Mouse (Mus musculus) urinary bladder, postnatal 14 days (tissue): ENCODE data around the gene Uchl4.
A peak's percentile ranks its signal among the peaks of the same experiment; 100 is the strongest.
"Not testable (repeated sequence)": the region's sequence is repeated elsewhere in the genome, so short reads cannot be mapped to it uniquely, and the experiment has no call there.

ENCODE experiments used
- DNase-seq: peaks from one replicate; pipeline ENCODE4 v3.0.0; 2021; ENCODE audit warnings: low spot score

The Uchl4 gene

DNA sequence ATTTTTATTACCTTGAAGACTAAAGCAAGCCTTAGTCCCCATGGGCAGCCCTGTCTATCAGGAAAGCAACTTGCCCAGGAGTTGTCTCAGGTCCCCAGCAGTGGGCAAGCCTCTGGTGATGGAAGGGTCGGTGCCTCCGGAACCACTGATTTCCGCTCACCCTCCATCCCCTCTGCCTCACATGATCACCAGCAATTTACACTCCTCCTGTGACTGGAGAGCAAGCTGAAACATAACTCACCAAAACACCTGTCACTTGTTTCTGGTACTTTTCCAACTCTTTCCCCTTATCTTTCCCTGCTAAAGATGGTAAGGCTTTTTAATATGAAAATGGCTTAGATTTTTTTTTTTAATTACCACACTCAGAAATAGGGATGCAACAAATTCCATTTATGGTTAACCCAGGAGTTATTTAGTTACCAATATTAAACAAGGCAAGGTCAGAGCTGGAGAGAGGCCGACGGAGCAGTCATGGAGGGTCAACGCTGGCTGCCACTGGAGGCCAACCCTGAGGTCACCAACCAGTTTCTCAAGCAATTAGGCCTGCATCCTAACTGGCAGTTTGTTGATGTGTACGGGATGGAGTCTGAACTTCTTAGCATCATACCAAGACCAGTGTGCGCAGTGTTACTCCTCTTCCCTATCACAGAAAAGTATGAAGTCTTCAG is at the start of gene Uchl4:
Gene Uchl4 (plus strand): TSS at position 434 of the 668 bp plus-strand sequence.
- DNase-seq: no peak

DNA sequence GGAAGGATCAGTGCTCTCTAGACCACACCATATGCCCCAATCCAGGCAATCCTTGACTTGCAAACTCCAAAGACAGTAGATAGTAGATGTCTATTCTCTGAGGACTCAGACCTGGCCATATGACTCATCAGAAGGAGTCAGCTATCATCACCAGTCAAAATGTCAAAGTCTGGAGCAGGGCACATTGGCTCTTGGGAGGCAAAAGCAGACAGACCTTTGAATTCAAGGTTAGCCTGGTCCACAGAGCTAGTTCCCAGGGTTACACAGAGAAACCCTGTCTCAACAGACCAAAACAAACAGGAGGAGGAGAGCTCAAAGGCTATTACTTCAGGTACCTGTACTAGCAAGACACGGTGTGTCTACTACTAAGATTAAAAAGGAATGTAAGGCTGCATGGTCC is 41.1 kb upstream of the Uchl4 start:
- DNase-seq: no peak

GRCm38 (mm10) chr9:64195554-64195953 is 39.4 kb upstream of the Uchl4 start:
- peak; percentile 11 for DNase-seq

- no peak for DNase-seq
Observed at GRCm38 (mm10) chr9:64197524-64197923, 37.5 kb upstream of the Uchl4 start.

DNA sequence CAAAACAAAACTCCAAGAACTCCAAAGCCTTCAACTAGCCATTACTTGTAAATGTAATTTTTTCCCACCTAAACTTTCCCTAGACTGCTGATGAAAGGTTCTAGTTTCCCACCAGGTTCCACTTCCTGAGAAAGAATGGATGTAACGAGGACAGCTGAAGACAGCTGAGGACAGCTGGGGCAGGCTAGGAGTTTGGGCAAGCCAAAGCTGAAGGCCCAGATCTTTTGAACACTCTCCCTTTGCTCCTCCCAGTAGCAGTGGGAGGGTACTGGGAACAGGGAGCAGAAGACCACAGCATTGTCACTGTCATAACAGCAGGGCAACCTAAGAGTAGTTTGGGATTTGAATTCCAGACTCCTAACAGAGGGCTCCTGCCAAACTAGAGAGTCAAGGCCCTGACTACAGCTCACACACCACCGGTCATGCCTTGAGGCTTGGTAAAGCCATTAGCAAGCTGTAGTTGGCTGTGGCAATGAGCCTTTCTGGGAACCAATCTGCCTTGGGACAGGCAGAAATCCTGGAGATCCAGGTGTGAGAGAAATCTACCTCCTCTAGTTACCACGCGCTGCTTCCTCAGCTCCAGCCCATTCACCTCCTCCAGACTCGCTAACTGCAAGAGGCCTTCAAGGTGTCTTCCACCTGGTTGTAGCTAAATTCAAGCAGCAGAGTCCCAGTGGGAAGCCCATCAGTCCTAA is 36.8 kb upstream of the Uchl4 start:
- no peak for DNase-seq

GRCm38 (mm10) chr9:64198763-64199418 is 36.1 kb upstream of the Uchl4 start:
- not testable (repeated sequence) for DNase-seq

- no peak for DNase-seq
Observed at GRCm38 (mm10) chr9:64199897-64200296, 35.1 kb upstream of the Uchl4 start.

- DNase-seq: no peak
Observed at GRCm38 (mm10) chr9:64202331-64202730, 32.7 kb upstream of the Uchl4 start.

- DNase-seq: no peak
Observed at GRCm38 (mm10) chr9:64202866-64203265, 32.1 kb upstream of the Uchl4 start.

DNA sequence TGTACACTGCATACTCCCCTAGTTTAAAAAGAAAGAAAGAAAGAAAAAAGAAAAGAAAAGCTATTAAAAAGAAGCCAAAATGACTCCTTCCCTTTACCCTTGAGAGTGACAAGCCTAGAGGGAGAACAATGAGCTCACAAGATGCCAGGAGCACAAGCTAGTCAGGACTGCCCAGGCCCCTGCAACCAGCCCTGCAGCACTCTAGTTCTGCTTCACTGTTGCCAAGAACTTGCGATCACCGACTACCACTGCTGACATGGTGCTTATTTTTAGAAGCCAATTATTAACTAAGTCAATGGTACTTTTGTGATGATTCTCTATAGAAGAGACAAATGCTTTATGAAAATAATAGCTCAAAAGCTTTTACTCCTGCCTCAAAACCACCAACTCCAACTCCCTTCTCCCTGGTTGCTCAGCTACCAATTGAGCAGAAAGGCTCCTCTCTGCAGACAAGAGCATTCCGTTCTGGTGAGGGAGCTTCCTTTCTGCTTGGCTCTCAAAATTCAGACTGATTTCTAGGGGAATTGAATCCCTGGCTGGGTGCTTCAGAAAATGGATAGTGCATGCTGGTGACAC is 27.4 kb upstream of the Uchl4 start:
- DNase-seq: no peak

DNA sequence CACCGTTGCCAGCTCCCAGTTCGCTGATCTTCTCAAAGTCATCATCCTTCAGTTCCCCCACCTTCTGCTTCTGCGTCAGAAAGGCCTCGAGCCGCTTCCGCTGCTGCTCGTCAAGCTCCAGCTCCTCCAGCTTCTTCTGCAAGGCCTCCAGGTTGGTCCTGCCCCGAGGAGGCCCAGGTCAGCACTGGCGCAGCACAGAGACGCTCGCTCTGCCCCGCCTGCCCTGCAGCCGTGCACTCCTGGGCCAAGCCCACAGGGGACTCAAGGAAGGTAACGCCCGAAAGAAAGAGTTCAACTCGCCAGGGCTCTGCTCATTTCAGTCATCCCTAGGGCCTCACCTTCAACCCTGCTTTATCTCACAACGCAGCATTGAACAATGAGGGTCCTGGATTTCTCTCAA is 20.5 kb upstream of the Uchl4 start:
- no peak for DNase-seq

GRCm38 (mm10) chr9:64216090-64216489 is 18.9 kb upstream of the Uchl4 start:
- no peak for DNase-seq

- DNase-seq: no peak
Observed at GRCm38 (mm10) chr9:64216641-64217040, 18.4 kb upstream of the Uchl4 start.

GRCm38 (mm10) chr9:64217887-64218286 is 17.1 kb upstream of the Uchl4 start:
- DNase-seq: no peak

- no peak for DNase-seq
Observed at GRCm38 (mm10) chr9:64219305-64219704, 15.7 kb upstream of the Uchl4 start.

GRCm38 (mm10) chr9:64219772-64220420 is 15.1 kb upstream of the Uchl4 start:
- no peak for DNase-seq

GRCm38 (mm10) chr9:64220603-64221002 is 14.4 kb upstream of the Uchl4 start:
- no peak for DNase-seq

DNA sequence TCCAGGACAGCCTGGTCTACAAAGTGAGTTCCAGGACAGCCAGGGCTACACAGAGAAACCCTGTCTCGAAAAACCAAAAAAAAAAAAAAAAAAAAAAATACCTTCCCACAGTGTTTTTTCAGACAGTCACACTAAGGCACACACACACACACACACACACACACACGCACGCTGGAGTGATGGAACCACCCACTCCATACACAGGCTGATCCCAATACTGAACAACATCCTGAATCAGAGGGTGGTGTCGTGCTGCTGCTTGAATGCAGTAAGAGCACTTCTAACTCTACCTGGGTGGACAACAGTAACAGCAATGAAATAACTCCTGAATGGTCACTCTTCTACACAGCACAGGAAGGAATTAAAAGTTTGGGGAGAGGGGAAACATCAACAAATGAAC is 13.5 kb upstream of the Uchl4 start:
- DNase-seq: no peak

DNA sequence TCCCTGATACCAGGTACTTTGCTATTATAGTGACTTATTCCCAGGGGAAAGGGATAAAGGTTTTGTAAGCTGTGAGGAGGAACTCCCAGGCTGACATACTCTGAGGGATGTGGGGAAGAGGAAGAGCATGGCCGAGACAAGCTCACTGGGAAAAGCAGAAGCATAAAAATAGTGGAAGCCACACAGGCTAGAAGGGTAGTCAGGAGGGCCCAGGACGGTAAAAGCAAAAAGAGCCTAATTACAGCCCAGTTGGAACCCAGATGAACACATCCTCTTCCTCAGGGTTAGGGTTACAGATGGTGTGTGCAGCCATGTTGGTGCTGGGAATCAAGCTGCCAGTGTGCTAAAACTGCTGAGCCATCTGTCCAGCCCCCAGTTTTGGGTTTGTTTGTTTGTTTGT is 12.9 kb upstream of the Uchl4 start:
- DNase-seq: no peak

DNA sequence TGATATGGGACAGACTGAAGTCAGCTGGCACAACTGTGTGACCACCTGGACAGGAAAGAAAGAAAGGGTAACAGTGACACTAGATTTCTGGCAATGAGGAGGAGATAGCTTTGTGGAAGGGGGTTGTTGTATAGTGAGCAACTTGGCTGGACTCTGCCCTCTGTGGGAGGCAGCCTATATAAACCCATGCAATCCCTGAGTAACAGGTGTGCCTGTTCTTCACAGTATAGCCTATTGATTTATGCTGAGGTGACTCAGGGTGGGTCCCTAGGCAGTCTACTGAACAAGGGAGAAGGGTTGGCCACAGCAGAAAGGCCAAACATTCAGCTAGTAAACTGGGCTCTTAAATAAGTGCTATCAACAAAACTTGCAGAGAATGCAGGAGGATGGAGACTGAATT is 9.2 kb upstream of the Uchl4 start:
- DNase-seq: no peak

GRCm38 (mm10) chr9:64227736-64228135 is 7.3 kb upstream of the Uchl4 start:
- no peak for DNase-seq

- DNase-seq: no peak
Observed at GRCm38 (mm10) chr9:64228972-64229371, 6.0 kb upstream of the Uchl4 start.
